Mouse (Mus musculus): ENCODE measurements at regions not wholly inside any gene's neighbourhood (a gene's known extent, or its start where the extent isn't known, plus 50 kb on each side); places are given as distances from the start of the nearest gene placed in this dataset.

GRCm38 (mm10) chr8:92518486-92518885 is 155.6 kb upstream of the Irx6 start:
- no peak for DNase-seq (ENCODE audit: low spot score)

GRCm38 (mm10) chr8:92522519-92522918 is 151.6 kb upstream of the Irx6 start:
- no peak for DNase-seq (ENCODE audit: low spot score)

GRCm38 (mm10) chr8:92529756-92530155 is 144.3 kb upstream of the Irx6 start:
- no peak for DNase-seq (ENCODE audit: low spot score)

GRCm38 (mm10) chr8:92540636-92541035 is 133.5 kb upstream of the Irx6 start:
- DNase-seq (ENCODE audit: low spot score): peak; percentile 56

- DNase-seq (ENCODE audit: low spot score): no peak
Observed at GRCm38 (mm10) chr8:92545347-92546059, 128.6 kb upstream of the Irx6 start.

GRCm38 (mm10) chr8:92555140-92555539 is 118.9 kb upstream of the Irx6 start:
- no peak for DNase-seq (ENCODE audit: low spot score)

- DNase-seq (ENCODE audit: low spot score): no peak
Observed at GRCm38 (mm10) chr8:92555631-92556030, 118.5 kb upstream of the Irx6 start.

GRCm38 (mm10) chr8:92562471-92562870 is 111.6 kb upstream of the Irx6 start:
- DNase-seq (ENCODE audit: low spot score): no peak

- no peak for DNase-seq (ENCODE audit: low spot score)
Observed at GRCm38 (mm10) chr8:92562962-92563361, 111.1 kb upstream of the Irx6 start.

- DNase-seq (ENCODE audit: low spot score): no peak
Observed at GRCm38 (mm10) chr8:92569650-92570049, 104.4 kb upstream of the Irx6 start.

GRCm38 (mm10) chr8:92579446-92579845 is 94.6 kb upstream of the Irx6 start:
- no peak for DNase-seq (ENCODE audit: low spot score)

- DNase-seq (ENCODE audit: low spot score): no peak
Observed at GRCm38 (mm10) chr8:92581051-92581450, 93.0 kb upstream of the Irx6 start.

GRCm38 (mm10) chr8:92600766-92601165 is 73.3 kb upstream of the Irx6 start:
- DNase-seq (ENCODE audit: low spot score): no peak

- no peak for DNase-seq (ENCODE audit: low spot score)
Observed at GRCm38 (mm10) chr8:92602973-92603372, 71.1 kb upstream of the Irx6 start.

GRCm38 (mm10) chr8:92605631-92606030 is 68.5 kb upstream of the Irx6 start:
- DNase-seq (ENCODE audit: low spot score): no peak

- no peak for DNase-seq (ENCODE audit: low spot score)
Observed at GRCm38 (mm10) chr8:92607604-92608003, 66.5 kb upstream of the Irx6 start.

- no peak for DNase-seq (ENCODE audit: low spot score)
Observed at GRCm38 (mm10) chr8:92609908-92610307, 64.2 kb upstream of the Irx6 start.

- DNase-seq (ENCODE audit: low spot score): no peak
Observed at GRCm38 (mm10) chr8:92610487-92611059, 63.5 kb upstream of the Irx6 start.

GRCm38 (mm10) chr8:92613486-92613885 is 60.6 kb upstream of the Irx6 start:
- peak; percentile 37 for DNase-seq (ENCODE audit: low spot score)

- DNase-seq (ENCODE audit: low spot score): no peak
Observed at GRCm38 (mm10) chr8:92616341-92617115, 57.6 kb upstream of the Irx6 start.

GRCm38 (mm10) chr8:92618281-92618680 is 55.8 kb upstream of the Irx6 start:
- DNase-seq (ENCODE audit: low spot score): no peak
